ENCODE assay signal across 16 mouse cellular contexts in genomic region chr16:20228167-20228566, GRCm38 (mm10).
"Had no signal": no experiment of that assay in that cellular context is flagged by ENCODE, and none has a peak within 500 bp of the region (broad histone marks: within the 10 kb centered on the region; RNA-seq: fewer than 3 reads in every experiment).

No protein-coding gene starts in this region.

- H3K4me2 ChIP-seq: lung, embryonic 14.5 days; midbrain, embryonic 12.5 days; neural tube, embryonic 12.5 days had no signal

- H3K27ac ChIP-seq: midbrain, embryonic 10.5 days; midbrain, embryonic 12.5 days; neural tube, embryonic 12.5 days had no signal

- H3K9ac ChIP-seq: lung, embryonic 14.5 days; midbrain, embryonic 12.5 days; neural tube, embryonic 12.5 days had no signal

- H3K4me3 ChIP-seq: midbrain, embryonic 10.5 days; midbrain, embryonic 12.5 days; myocyte; neural tube, embryonic 12.5 days had no signal

- H3K9me3 ChIP-seq: midbrain, embryonic 10.5 days; midbrain, embryonic 12.5 days; neural tube, embryonic 12.5 days had no signal

- DNase-seq: lung, adult 18-20 months; lung, embryonic 14.5 days; lung, postnatal 10 days; midbrain, embryonic 14.5 days; retina, postnatal 1 day; right cerebral cortex, postnatal 25 days; right cerebral cortex, postnatal 4 days; spleen, adult 18-20 months; thymus, adult 18-20 months; thymus, postnatal 14 days; thymus, postnatal 36 days had no signal

- H3K4me1 ChIP-seq: midbrain, embryonic 10.5 days; midbrain, embryonic 12.5 days; neural tube, embryonic 12.5 days had no signal

- H3K27me3 ChIP-seq: midbrain, embryonic 12.5 days; neural tube, embryonic 12.5 days had no signal

- ATAC-seq: midbrain, embryonic 16.5 days had no signal
